Mouse (Mus musculus): ENCODE data around the gene Lrrc29.
"Not testable (repeated sequence)": the region's sequence is repeated elsewhere in the genome, so short reads cannot be mapped to it uniquely, and the experiment has no call there.

The Lrrc29 gene

DNA sequence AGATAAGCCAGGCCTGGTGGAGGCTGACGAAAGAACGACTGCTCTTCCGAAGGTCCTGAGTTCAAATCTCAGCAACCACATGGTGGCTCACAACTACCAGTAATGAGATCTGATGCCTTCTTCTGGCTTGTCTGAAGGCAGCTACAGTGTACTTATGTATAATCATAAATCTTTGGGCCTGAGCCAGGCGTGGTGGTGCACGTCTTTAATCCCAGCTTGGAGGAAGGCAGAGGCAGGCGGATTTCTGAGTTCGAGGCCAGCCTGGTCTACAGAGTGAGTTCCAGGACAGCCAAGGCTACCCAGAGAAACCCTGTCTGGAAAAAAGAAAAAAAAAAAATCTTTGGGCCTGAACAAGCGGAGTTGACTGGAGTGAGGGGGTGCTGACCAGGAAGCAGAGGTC lies 34.7 kb downstream of the Lrrc29 start:
- ATAC-seq (ENCODE audit: low TSS enrichment): not testable (repeated sequence)

DNA sequence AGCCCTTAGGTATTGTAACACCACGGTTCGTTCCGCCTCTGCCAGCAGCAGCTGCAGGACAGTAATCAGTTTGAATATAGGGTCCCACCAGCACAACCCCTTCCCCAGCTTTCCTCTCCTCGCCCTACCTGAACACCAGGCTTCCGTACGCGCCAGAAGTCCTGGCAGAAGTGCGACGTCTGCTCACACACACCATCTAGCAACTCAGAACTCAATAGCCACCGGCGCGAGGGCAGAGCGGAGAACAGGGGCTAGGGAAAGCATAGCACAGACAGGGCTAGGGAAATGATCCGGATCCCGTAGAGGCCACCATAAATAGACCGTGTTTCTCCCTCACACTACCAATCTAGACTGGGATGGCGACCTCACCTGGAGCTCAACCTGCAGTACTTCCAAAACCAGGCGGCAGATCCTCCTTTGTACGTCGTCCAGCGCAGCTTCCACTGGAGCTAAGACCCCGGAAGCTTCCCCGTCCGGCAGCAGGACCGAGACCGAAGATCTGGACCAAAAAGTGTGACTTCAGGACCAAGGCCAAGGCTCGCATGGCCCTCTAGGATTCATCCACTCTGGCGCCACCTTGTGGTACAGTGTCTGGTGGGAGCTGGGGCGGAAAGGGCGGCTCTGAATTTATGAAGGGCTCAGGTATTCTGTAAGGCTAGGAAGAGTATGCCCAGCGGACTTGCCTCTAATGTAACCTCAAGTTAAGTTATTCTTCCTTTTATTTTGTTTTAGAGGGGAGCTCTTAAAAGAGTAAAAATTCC lies 35.3 kb downstream of the Lrrc29 start:
- no peak for ATAC-seq (ENCODE audit: low TSS enrichment)

DNA sequence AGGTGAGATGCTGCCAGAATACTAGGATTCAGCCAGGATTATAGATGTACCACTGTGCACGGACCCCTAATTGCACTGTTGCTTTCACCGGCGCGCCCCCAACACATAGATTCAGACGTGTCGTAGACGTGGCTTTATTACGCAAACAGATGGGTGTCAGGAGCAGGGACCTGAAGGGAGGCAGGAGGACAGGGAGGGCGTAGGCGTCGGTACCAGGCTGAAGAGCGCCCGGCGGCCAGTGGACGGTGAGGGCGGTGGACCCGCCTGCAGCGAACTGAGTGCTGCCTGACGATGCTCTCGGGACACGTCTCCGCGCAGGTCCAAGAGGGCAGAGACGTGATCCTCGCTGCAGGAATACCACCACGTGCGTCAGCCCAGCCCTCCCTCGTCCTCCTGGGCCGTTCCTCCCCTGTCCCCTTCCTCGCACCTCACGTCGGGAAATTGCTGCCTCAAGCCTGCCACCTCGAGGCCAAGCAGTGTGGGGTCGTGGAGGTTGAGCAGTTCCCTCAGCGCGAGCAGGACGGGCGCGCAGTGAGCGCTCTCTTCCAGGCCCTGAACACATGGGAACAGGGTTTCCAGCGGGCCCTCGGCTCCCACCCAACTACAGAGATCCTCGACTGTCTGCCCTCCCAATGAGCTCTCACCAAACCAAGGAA lies 36.1 kb downstream of the Lrrc29 start, which contains the start of gene 4931428F04Rik:
Gene 4931428F04Rik (minus strand): TSS at position 60 of the 656 bp plus-strand sequence.
- ATAC-seq (ENCODE audit: low TSS enrichment): peak; percentile 16

DNA sequence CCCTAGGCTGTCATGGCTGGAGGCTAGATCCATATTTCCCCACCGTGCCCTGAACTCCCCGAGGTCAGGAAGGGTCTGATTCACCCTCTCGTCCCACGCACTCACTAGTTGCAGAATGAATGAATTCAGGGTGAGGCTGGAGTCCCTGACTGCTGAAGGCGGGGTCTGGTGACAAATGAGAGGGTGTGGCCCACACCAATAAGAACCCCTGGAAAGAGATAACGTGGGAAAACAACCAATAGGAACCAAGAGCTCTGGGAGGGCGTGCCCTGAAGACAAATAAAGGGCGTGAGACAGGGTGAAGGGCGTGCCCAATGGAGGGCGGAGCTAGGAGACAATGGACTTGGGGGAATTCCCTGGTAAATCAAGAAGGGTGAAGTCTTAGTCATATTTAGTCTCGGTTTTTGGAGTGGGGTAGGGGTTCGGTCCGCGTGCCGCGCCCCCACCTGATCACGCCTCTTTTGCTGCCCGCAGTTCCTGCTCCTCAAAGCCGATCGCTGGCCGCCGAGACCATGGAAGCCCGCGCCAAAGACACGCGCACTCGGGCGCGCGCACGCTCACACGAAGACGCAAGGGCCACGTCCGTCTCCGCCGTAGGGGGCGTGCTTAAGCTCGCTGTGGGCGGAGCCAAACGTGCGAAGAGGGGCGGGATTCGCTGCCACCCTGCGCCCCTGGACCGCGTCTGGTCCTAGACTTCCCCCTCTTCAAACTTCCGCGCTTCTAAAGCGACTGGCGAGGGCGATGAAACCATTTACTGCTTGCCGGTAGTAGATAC lies 36.9 kb downstream of the Lrrc29 start:
- ATAC-seq (ENCODE audit: low TSS enrichment): peak; percentile 83

DNA sequence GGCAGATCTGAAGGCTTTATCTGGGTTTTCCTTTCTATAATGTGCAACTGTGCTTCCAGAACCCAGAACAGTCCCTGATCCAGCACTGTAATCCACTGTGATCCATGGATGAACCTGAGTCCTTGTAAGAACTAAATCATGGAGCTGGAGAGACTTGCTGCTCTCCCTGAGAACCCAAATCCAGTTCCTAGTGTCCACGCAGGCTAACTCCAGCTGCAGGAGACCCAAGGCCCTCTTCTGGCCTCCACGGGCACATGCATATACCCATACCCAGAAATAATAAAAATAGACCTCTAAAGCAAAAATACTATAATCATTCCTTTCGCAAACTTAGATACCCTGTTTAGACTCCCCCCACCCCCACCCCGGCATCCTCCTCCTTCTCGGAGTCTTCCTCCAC lies 37.8 kb downstream of the Lrrc29 start:
- ATAC-seq (ENCODE audit: low TSS enrichment): no peak

DNA sequence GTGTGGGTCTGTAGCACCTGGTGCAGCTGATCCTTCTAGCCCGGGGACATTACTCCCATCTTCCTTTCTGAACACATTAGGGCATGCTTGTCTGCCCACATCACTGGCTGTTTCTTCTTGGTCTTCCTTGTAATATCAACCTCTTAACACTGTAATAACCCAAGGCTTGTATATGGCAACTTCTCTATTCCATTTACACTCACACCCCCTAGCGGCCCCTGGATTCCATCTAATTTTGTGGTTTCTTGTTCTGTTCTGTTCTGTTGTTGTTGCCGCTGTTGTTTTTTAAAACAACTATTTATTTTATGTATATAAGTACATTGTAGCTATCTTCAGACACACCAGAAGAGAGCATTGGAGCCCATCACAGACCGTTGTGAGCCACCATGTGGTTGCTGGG lies 39.2 kb downstream of the Lrrc29 start:
- ATAC-seq (ENCODE audit: low TSS enrichment): no peak

DNA sequence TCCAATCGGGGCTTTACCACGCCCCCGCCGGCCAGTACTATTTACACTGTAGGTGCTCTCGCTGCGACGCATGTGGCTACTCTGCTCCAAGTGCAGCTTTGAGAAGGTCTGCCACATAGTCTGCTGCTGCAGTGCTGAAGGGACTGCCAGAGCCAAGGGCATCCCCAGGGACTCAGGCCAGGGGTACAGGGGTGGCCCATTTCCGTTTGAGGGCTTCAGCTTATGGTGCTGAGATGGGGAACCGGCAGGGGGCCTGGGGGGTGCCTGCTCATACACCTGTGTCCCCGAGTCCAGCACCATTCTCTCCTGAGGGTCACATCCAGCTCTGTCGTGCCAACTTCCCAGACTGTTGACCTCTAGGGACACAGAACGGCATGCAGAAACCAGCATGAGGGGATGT lies 40.6 kb downstream of the Lrrc29 start:
- ATAC-seq (ENCODE audit: low TSS enrichment): no peak

DNA sequence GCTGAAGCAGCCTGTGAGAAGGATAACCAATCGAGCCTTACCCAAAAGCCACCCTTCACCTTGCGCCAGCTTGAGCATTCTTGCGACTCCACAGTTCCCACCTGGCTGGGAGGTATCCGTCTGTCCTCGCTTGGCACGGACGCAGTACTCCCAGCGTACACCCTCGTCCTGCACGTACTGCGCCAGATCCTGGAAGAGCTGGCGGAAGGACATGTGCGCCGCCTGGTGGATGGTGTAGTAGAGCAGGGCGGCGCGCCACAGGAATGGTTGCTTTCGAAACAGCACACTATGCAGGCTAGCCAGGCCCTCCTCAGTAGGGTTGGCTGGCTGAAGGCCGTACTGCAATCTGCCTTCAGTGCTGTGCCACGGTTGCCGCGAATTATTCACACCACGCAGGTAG lies 43.0 kb downstream of the Lrrc29 start:
- peak; percentile 25; the same call in 1 of the 2 replicates for ATAC-seq (ENCODE audit: low TSS enrichment)

DNA sequence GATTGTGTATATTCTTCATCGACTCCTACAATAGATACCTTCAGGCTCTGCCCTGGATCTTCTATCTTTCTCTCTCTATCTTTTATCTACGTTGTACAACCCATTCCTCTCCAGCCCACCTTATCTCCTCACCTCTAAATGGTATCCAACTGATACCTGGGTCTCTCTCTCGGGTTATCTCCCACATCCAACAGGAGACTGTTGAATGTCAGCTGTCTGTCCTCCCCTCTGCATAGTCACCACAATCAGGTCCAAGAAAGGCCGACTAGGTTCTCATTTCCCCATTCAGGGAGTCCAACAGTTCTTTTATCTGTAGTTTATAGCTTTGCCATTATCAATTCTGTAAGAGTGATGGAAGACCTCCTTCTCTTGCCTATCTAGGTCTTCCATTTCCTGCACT lies 43.8 kb downstream of the Lrrc29 start:
- ATAC-seq (ENCODE audit: low TSS enrichment): no peak

DNA sequence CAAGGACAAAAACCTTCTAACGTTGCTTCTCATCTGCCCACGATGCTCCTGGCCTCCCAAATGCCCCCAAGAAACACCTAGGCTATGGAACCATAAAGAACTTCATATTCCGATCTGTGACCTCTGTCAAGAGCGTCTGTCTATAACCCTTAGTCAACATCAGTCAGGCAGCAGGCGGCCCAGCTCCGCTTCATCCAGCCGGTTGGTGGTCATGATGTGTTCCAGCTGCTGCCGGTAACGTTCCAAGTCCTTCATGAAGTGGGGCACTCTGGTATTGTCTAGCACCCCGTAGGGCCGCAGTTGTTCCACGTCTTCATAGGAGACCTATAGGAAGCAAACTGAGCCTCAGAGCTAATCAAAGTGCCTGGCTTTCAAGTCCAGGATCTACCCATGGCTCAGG lies 44.3 kb downstream of the Lrrc29 start:
- ATAC-seq (ENCODE audit: low TSS enrichment): no peak

DNA sequence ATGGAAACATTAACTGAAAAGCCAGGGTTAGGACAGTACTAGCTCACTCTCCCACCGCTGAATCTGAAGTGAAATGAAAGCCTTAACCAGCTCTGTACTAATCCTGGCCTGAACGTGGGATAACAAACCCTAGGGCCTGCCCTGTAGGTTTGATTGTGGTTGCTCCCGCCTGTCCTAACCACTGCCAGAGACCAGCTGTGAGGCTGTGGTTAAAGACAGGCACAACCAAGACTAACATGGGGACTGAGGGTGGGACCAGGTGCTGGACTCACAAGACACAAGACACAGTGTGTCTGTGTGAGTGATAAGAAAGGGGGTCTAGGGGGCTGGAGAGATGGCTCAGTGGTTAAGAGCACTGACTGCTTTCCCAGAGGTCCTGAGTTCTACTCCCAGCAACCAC lies 45.5 kb downstream of the Lrrc29 start:
- no peak for ATAC-seq (ENCODE audit: low TSS enrichment)

DNA sequence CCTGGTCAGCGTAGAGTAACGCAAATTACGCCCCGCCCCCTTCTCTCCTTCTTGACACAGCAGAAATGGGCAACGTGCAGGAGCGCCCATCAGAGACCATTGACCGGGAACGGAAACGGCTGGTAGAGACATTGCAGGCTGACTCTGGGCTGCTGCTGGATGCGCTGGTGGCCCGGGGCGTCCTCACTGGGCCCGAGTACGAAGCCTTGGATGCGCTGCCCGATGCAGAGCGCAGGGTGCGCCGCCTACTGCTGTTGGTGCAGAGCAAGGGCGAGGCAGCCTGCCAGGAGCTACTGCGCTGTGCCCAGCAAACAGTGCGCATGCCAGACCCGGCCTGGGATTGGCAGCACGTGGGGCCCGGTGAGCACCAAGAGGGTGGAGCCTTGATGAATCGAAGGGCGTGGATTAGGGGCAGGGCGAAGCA lies 47.2 kb downstream of the Lrrc29 start:
- ATAC-seq (ENCODE audit: low TSS enrichment): peak; percentile 66

DNA sequence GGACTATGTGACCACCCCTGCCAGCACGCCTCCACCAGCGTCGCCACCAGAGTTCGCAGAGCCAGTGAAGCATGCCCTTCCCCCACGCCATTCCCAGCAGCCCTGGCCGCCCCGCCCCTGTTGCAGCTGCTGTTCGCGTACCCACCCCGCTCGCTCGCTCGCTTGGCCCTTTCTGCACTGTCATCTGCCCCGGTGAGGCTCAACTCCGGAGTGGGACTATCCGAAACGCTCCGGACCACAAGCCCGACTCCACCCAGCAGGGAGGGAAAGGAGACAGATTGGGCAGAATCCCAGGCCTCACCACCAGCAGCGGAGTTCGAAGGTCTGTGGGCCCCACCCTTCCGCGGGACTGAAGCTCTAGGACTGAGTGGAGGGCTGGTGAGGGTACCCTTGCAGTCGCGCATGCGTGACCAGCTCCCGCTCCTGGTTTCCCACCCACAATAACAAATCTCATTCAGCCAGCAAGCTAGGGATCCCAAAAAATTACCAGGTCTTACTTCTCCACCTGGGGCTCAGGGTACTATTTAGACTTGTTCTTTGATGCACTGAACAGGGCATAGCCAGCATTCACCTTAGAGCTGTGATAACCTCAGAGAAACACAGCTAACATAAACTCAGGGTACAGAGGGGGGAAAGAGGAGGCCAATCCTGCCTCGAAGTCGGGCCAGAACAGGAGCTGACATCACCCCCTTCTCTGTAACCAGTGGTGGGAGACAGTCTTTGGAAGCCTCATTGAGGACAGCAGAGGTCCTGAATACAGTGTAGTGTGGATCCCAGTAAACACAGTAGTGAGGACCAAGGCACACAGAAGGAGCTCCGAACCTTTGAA lies 49.6 kb downstream of the Lrrc29 start:
- peak; percentile 48 for ATAC-seq (ENCODE audit: low TSS enrichment)

DNA sequence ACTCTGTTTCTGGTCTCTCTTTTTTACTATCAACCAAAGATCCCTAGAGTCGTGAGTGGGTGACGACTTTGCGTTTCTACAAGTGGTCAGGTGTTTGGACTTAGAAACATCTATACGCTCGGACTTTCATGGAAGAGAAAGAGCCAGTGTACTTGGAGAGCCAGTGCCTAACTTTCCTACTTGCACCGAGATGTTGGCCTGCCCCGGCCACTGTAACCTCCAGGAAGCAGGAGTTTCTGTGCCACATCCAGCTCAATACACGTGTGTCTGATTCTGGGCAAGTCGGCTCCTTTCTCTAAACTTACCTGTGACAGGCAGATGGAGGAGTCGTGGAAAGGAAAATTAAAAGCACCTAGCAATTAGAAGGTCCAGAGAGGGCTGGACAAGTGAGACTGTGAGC lies 50.2 kb downstream of the Lrrc29 start, which contains the start of gene Nol3:
Gene Nol3 (plus strand): TSS at position 301 of the 400 bp plus-strand sequence.
- no peak for ATAC-seq (ENCODE audit: low TSS enrichment)

DNA sequence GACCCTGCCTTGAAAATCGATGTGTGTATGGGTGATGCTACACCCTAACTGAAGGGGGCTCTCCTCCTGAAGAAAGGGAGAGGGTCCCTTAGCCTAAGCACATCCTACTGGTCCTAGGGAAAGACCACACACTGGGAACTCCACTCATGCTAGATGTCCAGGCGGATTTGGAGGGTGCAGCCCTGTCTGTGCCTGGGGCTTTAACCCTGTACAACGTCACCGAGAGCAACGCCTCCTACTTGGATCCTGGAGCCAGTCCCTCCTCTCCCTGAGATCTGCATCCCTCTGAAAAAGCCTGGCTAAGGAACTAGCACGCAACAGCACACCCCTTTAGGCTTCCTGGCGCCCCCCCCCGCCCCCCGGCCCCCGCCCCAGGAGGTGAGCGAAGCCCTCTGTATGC lies 50.7 kb downstream of the Lrrc29 start:
- ATAC-seq (ENCODE audit: low TSS enrichment): no peak

DNA sequence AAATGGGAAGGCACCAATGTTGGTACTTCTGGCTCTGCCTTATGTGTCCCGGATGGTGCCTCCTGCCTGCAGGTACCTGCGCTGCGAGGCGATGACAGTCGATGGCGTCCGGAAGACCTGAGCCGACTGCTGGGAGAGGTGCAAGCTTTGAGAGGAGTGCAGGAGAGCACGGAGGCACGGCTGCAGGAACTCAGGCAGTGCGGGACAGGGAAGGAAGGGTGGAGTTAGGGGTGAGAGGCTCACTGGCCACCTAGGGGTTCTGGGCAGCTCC lies 55.2 kb downstream of the Lrrc29 start:
- no peak for ATAC-seq (ENCODE audit: low TSS enrichment)

DNA sequence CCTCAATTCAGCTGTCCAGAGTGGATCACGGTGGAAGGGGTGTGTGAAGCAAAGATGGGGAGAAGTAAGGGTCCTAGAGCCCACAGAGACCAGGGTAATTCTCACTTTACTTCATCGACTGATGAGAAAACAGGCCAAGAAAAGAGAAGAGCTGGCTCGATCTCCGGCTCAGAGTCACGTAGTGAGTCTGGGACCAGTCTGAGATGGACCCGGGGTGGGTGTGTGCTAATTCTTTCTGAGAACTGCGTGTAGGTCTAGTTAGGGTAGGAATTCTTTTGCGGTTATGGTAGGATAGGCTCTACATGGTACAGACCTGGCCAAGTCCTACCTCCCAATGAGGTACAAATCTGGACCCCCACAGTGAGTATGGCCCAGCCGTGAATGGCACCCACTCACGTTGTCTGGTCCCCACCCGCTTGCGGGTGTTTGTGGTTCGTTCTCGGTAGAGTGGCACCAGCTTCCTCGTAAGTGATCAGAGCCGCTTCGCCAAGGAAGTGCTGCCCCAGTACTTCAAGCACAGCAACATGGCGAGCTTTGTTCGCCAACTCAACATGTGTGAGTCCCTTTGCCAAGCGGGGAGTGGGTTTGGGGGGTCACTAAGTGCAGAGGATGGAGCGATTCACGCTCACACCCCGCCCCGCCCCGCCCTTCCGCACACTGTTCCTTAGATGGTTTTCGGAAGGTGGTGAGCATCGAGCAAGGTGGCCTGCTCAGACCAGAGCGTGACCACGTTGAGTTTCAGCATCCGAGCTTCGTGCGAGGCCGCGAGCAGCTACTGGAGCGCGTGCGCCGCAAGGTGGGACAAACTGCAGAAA lies 55.8 kb downstream of the Lrrc29 start:
- ATAC-seq (ENCODE audit: low TSS enrichment): 0 out of 2 replicates have a peak, but pooled peaks have one; percentile 2

DNA sequence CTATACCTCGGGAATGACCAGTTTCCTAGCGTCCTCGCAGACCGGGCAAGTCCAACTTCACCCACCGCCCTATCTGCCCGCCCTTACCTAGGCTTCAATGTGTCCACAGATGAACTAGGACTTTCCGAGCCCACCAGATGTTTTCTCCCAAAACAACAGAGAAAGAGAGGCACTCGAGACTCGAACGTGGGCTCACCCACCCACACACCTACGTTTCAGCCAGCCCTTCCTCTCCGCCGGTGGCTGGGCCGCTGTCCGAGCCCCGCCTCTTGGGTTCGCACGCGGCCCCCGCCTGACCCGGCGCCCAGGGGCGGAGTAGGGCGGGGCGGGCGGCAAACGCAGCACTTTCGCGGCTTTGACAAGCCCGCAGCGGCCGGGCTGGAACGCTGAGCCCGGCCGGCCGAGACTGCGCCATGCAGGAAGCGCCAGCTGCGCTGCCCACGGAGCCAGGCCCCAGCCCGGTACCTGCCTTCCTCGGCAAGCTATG lies 56.6 kb downstream of the Lrrc29 start, which contains the start of gene Hsf4:
Gene Hsf4 (plus strand): TSS at position 341 of the 487 bp plus-strand sequence.
- peak; percentile 27 for ATAC-seq (ENCODE audit: low TSS enrichment)

DNA sequence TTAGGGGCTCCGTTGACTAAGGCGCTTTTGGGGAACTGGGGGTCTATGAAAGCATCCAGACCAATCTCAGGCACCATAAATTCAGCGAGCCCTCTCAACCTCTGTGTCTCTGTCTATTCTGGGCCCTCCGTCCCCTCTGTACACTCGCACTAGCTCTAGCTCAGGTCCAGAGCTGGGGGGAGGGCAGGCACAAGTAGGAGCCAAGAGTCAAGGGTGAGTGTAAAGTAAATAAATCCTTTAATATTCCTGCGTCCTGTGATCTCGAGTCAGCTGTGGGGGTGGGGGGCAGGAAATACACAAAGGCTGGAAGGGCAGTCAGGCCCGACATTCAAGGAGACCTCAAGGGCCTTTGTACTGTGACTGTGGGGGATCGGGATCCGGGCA lies 57.0 kb downstream of the Lrrc29 start:
- ATAC-seq (ENCODE audit: low TSS enrichment): peak; percentile 4; the same call in 1 of the 2 replicates

DNA sequence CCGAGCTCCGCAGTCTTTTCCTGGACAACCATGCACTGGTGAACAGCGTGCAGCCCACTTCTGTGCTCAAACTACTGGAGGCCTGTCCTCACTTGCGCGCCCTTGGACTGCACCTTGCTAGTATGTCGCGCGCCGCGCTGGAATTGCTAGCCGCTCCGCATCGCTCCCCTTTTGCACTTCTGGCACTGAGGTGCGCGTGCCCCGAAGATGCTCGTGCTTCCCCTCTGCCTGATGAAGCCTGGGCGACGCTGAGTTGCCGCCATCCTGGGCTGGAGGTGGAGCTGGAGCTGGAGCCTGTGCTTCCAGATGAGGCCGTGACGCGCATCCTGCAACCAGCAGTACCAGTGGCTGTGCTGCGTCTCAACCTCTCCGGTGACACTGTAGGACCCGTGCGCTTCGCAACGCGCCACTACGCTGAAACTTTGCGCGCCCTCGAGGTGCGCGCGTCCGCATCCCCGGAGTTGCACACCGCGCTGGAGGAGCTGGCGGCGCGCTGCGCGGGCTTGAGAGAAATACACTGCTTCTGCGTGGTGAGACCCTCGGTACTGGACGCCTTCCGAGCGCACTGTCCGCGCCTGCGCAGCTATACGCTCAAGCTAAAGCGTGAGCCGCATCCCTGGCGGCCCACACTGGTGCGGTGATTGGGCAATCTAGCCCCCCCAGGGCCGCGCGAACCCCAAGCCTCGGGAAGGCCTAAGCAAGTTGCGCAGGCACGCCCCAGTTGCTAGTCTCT lies 57.6 kb downstream of the Lrrc29 start:
- peak; percentile 68 for ATAC-seq (ENCODE audit: low TSS enrichment)

Measured in frontal cortex, adult (tissue).